Mouse (Mus musculus) left cerebral cortex, adult 2 months (tissue): ENCODE measurements around the gene Gm49387. TPM values are rescaled to one million over a fixed set of nuclear protein-coding genes. Genes with fewer than 3 reads are reported as not detected.
A peak's percentile ranks its signal among the peaks of the same experiment; 100 is the strongest.

ENCODE experiments used
- DNase-seq, 2 experiments: peaks; one replicate each; pipeline ENCODE4 v3.0.0; 2021 to 2022; ENCODE audit warnings: low spot score in 2 of 2, mixed read lengths in 1 of 2; ENCODE audit errors: extremely low spot score in 1 of 2
- H3K27ac ChIP-seq: fragments of 200-600 bp; 2 replicates; pipeline ENCODE4 v1.8.1; 2022
- H3K4me3 ChIP-seq: fragments of 200-600 bp; 2 replicates; pipeline ENCODE4 v1.8.1; 2022
- CTCF ChIP-seq: fragments of 200-600 bp; IDR thresholded peaks from 2 replicates; pipeline ENCODE4 v1.8.1; 2022; ENCODE audit warnings: antibody characterized with exemption, mild to moderate bottlenecking, moderate library complexity
- intact Hi-C: fragments of 180-260 bp; cut with DNase I; formaldehyde crosslinking; loops from one replicate; pipeline ENCODE4 v1.15.1; 2025
- long read RNA-seq, 2 experiments: library from polyadenylated mRNA; stranded (forward); transcript quantifications; one replicate each; pipeline ENCODE4 v2.0.0; 2021; ENCODE audit warnings: borderline mapping rate in 2 of 2
- total RNA-seq, 2 experiments: library from RNA; stranded (reverse); gene quantifications; 2 replicates each; pipeline ENCODE4 v1.2.3; 2021

Gene Gm49387
- total RNA-seq, result not detected
- long read RNA-seq, experiment 1, result 0 reads
- long read RNA-seq, experiment 2, result 0 reads

DNA sequence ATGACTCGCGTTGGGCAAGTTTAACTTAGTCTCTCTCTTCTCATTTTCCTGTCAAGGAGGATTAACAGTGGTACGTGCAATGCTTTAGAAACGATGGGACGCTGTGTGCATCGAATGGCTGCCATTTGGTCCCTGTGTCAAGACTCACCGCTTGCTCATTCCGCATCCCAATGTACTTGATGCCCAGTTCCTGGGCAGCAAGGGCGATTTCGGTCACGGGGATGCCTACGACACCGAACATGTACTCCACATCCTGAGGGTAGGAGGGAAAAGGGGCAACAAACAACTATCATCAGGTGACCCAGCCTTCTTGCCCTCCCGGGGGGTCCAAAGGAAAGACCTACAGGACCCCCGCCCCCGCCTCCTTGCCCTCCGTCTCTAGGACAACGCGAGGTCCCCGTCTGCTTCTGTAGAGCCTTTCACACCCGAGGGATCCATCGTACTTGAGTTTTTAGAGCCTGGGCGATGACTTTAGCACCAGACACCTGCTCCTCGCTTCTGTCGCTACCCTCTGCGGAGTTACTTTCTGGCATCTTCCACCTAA, at the start of gene Gm49387:
TSS of gene Gm49387 (minus strand) at position 533 of the 544 bp plus-strand sequence.
- intact Hi-C loops, result no loop called here
- TF ChIP-seq CTCF, result no peak
- no peak for DNase-seq
- Histone ChIP-seq H3K4me3 (peak within 1 kb of the TSS; percentile 63), H3K27ac (peak within 1 kb of the TSS; percentile 87)

- no peak overlapping the region for H3K4me3 ChIP-seq
- intact Hi-C loops, result no loop called here
- DNase-seq, result no peak
- no peak overlapping the region for H3K27ac ChIP-seq
- no peak for TF ChIP-seq CTCF
Measured at GRCm38 (mm10) chr14:31686231-31686630, 45.6 kb upstream of the Gm49387 start.

DNA sequence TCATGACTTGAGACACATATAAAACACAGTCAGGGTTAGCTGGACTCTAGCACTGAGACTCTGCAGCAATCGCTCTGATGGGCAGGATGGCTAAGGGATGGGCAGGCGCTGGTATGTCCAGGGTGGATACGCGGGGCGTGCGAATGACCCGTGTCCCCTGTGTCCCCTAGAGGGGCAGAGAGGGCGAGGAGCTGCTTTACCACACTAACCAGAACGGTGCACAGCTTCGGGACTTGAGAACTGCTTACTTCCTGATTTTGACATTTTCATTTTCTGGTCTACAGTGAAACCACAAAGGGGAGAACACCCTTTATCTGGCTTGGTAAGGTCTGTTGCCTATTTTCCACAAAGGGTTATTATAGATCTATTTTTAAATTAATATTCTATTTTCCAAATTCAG, 45.0 kb upstream of the Gm49387 start:
- DNase-seq, result no peak
- H3K27ac ChIP-seq, result no peak overlapping the region
- no peak for TF ChIP-seq CTCF
- intact Hi-C loops, result no loop called here
- no peak overlapping the region for H3K4me3 ChIP-seq

DNA sequence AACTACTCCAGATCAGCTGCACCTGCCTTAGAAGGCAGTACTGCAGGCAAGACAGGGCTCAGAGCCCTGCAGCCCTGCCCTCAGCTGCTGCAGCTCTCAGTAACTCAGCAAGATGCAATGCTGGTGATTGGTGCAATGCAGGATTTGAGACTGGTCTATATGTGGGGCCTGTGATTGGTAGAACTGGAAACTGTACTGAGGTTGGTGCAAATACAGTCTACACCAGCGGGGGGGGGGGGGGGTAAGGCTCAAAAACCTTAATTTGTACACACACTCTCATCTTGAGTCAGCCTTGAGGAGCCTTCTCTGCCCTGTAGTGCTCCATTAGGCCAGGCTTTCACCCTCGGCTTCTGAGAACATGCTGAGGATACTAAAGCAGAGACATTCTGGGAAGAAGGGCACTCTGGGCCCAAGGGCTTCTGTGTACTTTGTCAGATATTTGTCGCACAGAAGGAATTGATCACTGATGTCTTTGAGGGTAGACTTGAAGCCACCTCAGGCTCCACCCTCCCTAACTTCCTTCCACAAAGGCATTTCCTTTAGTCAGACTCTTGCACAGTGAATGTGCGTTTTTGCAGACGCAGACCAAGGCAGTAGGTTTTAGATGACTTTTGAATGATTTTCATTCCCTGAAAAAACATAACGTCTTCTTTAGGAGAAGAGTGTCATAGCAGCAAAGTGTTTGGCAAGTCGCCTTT, 43.8 kb upstream of the Gm49387 start:
- intact Hi-C loops, result no loop called here
- Histone ChIP-seq H3K4me3 (no peak overlapping the region), H3K27ac (no peak overlapping the region)
- DNase-seq, result no peak
- no peak for TF ChIP-seq CTCF

GRCm38 (mm10) chr14:31683610-31684009, 42.9 kb upstream of the Gm49387 start:
- intact Hi-C loops, result no loop called here
- H3K27ac ChIP-seq, result no peak overlapping the region
- no peak for DNase-seq
- TF ChIP-seq CTCF, result no peak
- no peak overlapping the region for H3K4me3 ChIP-seq

DNA sequence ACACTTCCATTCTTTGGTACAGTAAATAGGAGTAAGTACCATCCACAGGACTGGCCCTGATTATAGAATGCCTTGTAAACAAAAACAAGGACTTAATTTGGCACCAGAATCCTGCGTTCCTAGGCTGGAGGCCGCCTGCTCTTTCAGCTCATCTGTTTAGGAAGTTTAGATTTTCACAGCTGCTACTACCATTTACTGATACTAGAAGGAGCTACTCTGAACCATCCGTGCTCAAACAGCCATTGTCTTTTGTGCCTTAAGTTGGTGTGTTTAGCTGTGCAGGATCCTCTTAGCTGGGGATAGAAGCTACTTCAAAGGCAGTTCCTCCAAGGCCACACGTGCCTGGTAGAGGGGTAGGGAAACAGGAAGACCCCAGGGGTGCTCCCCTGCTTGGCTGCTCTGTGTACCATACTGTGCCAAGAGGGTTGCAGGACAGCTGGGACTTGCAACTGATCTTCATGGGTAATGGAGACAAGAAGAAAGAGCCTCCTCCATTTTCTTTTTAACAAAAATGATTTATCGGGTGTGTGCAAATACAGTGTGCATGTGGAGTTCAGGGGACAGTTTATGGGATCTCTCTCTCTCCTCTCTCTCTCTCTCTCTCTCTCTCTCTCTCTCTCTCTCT, 41.4 kb upstream of the Gm49387 start:
- peak overlapping the region; percentile 55; the same call in 1 of the 2 replicates for H3K27ac ChIP-seq
- intact Hi-C loops, result no loop called here

DNA sequence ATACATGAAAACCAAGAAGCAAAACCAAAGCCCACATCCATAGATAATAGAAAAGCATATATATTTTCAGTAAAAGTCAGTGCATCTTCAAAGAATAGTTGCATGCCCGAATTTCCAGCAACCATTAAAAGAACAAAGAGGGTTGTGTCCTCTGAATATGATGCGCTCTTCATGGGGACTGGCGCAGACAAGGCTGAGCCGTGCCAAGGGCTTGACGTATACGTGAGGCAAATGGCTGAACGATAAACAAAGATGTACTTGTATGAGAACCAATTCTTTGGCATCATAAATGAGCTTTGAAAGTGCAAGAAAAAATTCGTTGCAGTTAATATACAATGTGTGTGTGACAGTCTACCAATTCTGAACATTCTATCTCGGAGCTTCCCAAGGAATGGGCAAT, 40.6 kb upstream of the Gm49387 start:
- no peak for TF ChIP-seq CTCF
- H3K4me3 ChIP-seq, result no peak overlapping the region
- peak overlapping the region; percentile 55; the same call in 1 of the 2 replicates for H3K27ac ChIP-seq
- intact Hi-C loops, result no loop called here
- DNase-seq, result no peak

More for the DNA sequence above, 41.4 kb upstream of the Gm49387 start:
- DNase-seq, result no peak
- no peak for TF ChIP-seq CTCF
- no peak overlapping the region for H3K4me3 ChIP-seq

DNA sequence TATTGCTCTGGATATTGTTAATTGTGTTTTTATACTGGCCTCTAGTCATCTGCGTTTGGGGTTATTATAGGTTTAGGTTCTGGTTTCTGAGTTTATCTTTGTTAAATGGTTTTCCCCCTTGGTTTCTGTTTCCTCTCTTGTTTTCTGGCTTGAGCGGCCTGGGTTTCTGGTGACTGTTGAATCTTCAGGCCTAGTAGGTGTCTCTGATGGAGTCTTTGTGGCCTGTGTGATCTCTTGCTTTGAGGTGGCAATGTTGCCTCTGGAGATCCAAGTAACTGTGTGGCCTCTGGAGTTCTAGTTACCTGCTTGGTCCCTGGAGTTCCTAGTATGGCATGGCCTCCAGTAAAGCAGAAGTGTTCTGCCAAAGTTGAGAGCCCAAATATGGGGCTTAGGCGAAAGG, 40.0 kb upstream of the Gm49387 start:
- no peak for DNase-seq
- no peak for TF ChIP-seq CTCF
- Histone ChIP-seq H3K27ac (no peak overlapping the region), H3K4me3 (no peak overlapping the region)
- intact Hi-C loops, result no loop called here

DNA sequence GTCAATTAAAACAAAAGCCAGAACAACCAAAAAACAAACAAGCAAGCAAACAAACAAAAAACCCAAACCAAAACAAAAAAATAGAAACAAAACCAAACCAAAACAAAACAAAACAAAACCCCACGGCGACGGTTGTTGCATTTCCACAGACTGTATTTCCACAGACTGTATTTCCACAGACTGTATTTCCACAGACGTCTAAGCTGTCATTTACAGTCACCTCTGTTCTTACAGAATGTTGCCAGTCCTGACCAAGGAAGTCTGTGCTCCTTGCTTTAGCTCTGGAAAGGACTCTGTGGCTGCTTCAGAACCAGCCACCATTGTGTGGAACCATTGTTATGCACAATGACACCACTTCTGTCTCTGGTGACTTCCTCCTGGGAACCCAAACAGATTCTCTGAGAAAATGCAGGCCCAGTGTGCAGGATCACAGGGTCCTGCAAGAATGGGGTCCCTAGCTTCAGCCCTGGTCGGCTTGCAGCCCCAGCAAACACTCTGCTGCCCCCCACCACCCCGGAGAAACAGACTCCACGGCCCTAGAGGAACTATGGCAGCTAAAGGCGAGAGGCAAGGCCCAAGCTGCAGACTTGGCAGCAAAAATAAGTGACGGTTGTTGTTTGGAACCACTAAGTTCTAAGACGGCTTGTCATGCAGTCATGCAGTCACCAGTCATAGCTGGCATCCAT, 31.1 kb upstream of the Gm49387 start:
- intact Hi-C loops, result no loop called here
- Histone ChIP-seq H3K27ac (no peak overlapping the region), H3K4me3 (no peak overlapping the region)
- TF ChIP-seq CTCF, result no peak
- no peak for DNase-seq

DNA sequence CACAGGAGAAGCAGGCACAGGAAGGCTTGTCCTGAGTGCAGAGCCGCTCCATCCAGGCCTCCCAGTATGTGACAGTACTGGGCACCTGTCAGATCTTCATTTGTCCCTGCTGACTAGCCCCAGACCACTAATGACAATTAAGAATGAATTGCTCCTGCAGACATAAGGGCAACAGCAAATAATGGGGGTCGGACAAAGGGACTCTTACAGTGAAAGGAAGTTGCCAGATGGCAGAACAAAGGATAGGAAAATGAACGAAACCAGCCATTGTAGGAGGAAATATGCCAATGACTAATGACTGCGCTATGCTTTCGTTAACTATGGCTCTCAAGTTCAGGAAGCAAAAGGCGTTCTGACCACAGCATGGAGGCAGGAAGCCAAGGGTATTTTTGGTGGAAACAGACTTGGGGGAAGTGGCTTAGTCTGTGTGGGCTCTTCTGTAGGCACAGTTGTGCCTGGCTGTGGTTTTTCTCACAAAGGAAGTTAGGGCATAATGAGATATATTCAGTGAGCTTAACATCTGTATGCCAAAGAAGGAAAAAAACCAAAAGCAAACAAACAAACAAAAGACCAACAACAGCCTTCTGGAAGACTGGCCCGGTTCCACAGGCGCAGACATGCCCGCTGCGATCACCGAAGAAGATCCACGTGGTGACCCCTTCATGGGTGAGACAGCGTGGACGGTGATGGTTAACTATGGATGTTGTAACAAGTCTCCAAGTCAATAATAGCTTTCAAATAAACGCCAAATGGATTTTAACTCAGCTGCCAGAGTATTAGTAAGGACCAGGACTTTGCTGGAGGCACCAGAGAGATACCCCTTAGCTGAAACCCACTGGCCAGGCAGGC, 29.2 kb upstream of the Gm49387 start:
- intact Hi-C loops, result loop anchor here (2.0 kb wide), 1 partner anchor 59 kb away; no protein-coding TSS in a partner anchor
- DNase-seq, result no peak
- peak overlapping the region; percentile 27 for H3K4me3 ChIP-seq
- peak overlapping the region; percentile 87 for H3K27ac ChIP-seq
- TF ChIP-seq CTCF, result no peak

- TF ChIP-seq CTCF, result no peak; the same call in 1 of the 2 replicates
- DNase-seq, result peak; percentile 65 to 80
- Histone ChIP-seq H3K4me3 (peak overlapping the region; percentile 27), H3K27ac (peak overlapping the region; percentile 87)
- intact Hi-C loops, result loop anchor here (2.0 kb wide), 1 partner anchor 60 kb away; no protein-coding TSS in a partner anchor
Measured at GRCm38 (mm10) chr14:31669161-31669611, 28.5 kb upstream of the Gm49387 start.
